Mouse (Mus musculus): ENCODE measurements at regions not wholly inside any gene's neighbourhood (a gene's known extent, or its start where the extent isn't known, plus 50 kb on each side); places are given as distances from the start of the nearest gene placed in this dataset.
A peak's percentile ranks its signal among the peaks of the same experiment; 100 is the strongest.

GRCm38 (mm10) chr3:81750164-81750563 is 182.2 kb upstream of the Ctso start:
- Histone ChIP-seq H3K4me1 (no peaks in the 10 kb centered on the region), H3K4me3 (no peak overlapping the region), H3K9ac (no peak overlapping the region), H3K9me3 (no peaks in the 10 kb centered on the region), H3K27ac (no peak overlapping the region), H3K27me3 (no peaks in the 10 kb centered on the region), H3K36me3 (no peaks in the 10 kb centered on the region), H3K4me2 (no peak overlapping the region)
- WGBS: 50% methylated on average over 1 of the region's 1 CpGs
- ATAC-seq (ENCODE audit: insufficient number of reproducible peaks, insufficient read depth, low FRiP score, low TSS enrichment, low read depth): no peak

DNA sequence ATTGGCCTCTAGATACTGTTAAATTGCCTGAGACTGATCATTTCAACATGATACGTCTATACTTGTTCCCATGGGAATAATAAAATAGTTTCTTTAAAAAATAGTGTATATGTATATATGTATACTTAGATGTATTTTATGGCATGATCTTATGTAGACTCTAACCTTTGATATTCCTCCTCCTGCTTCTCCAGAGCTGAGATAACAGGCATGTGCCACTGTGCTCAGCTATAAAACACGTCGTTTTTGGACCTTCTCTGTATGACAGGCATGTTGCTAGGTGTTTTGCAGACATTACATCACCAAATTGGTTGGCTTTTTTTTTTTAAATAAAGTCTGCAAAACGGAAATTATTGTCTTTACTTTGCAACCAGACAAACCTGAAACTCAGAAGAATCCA is 179.4 kb upstream of the Ctso start:
- H3K4me2 ChIP-seq: no peak overlapping the region
- H3K9me3 ChIP-seq: no peaks in the 10 kb centered on the region
- H3K27me3 ChIP-seq: no peaks in the 10 kb centered on the region
- no peak overlapping the region for H3K4me3 ChIP-seq
- H3K4me1 ChIP-seq: no peaks in the 10 kb centered on the region
- no peak for ATAC-seq (ENCODE audit: insufficient number of reproducible peaks, insufficient read depth, low FRiP score, low TSS enrichment, low read depth)
- no peak overlapping the region for H3K9ac ChIP-seq
- no peak overlapping the region for H3K27ac ChIP-seq
- 68% methylated on average over 4 of the region's 4 CpGs for WGBS
- H3K36me3 ChIP-seq: no peaks in the 10 kb centered on the region

DNA sequence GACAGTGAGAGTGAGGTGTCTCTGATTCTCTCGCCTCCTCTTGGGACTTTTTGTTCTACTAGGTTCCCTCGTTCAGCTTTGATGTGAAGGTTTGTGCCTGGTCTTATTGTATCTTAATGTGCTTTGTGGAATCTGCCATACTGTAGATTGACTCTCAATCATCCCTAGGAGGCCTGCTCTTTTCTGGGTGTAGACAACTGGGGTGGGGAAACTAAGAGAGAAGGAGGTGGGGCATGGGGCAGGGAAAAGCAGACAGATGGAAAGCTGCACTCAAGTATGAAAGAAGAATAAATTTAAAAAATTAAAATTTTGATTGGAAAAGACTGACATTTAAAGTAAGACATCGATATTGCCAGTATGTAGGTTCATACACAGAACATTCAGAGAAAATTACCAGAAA is 172.0 kb upstream of the Ctso start:
- no peak for ATAC-seq (ENCODE audit: insufficient number of reproducible peaks, insufficient read depth, low FRiP score, low TSS enrichment, low read depth)

GRCm38 (mm10) chr3:81760914-81761313 is 171.5 kb upstream of the Ctso start:
- no peak overlapping the region for H3K4me3 ChIP-seq
- ATAC-seq (ENCODE audit: insufficient number of reproducible peaks, insufficient read depth, low FRiP score, low TSS enrichment, low read depth): no peak
- H3K27me3 ChIP-seq: no peaks in the 10 kb centered on the region
- no peak overlapping the region for H3K9ac ChIP-seq
- H3K27ac ChIP-seq: no peak overlapping the region
- peaks cover 6% of the 10 kb centered on the region; the same call in 1 of the 2 replicates for H3K4me1 ChIP-seq
- 20% methylated on average over 2 of the region's 2 CpGs for WGBS
- H3K9me3 ChIP-seq: no peaks in the 10 kb centered on the region
- H3K36me3 ChIP-seq: no peaks in the 10 kb centered on the region
- H3K4me2 ChIP-seq: 0 out of 2 replicates have a peak overlapping the region, but pooled peaks have one; percentile 5

More for the DNA sequence above, 172.0 kb upstream of the Ctso start:
- Histone ChIP-seq H3K27me3 (no peaks in the 10 kb centered on the region), H3K4me3 (no peak overlapping the region), H3K4me1 (peaks cover 6% of the 10 kb centered on the region; the same call in 1 of the 2 replicates), H3K9ac (no peak overlapping the region), H3K27ac (no peak overlapping the region), H3K36me3 (no peaks in the 10 kb centered on the region), H3K4me2 (no peak overlapping the region), H3K9me3 (no peaks in the 10 kb centered on the region)
- WGBS: 72% methylated on average over 3 of the region's 3 CpGs

DNA sequence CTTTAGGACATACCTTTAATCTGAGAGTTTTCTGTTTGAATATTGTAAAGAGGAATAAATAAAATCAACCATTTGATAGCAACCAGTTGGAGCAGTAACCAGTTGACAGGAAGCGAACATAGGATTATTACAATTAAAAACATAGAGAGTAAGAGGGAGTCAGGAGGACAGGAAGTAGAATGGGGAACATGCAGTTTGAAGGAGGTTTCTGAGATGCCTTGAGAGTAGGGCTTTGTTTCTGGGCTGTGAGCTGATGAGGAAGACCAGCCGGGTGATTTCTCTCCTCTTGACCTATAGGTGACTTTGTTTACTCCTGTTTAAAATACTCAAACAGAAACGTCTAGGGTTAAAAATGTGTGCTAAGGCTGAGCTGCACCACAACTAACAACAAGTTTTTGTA is 160.6 kb upstream of the Ctso start:
- ATAC-seq (ENCODE audit: insufficient number of reproducible peaks, insufficient read depth, low FRiP score, low TSS enrichment, low read depth): no peak
- Histone ChIP-seq H3K27ac (no peak overlapping the region), H3K9me3 (no peaks in the 10 kb centered on the region), H3K4me2 (no peak overlapping the region), H3K4me1 (no peaks in the 10 kb centered on the region), H3K4me3 (no peak overlapping the region), H3K27me3 (no peaks in the 10 kb centered on the region), H3K36me3 (no peaks in the 10 kb centered on the region), H3K9ac (no peak overlapping the region)
- WGBS: 60% methylated on average over 3 of the region's 3 CpGs

DNA sequence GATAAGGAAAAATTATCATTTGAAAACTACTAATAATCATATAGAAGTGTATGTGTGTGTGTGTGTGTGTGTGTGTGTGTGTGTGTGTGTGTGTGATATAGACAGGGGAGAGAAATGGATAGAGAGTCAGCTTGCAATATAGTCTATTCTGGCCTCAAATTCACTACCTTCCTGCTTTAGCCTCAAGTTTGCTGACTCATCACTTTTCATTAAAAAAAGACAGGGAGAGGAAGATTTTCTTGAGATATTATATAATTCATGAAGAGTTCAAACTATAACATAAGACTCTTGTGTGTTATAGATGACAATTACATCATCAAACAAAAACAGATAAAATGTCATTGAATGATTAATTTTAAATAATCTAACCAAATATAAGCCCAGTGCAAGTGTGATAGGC is 159.4 kb upstream of the Ctso start:
- H3K9ac ChIP-seq: no peak overlapping the region
- H3K27me3 ChIP-seq: no peaks in the 10 kb centered on the region
- H3K4me2 ChIP-seq: no peak overlapping the region
- H3K4me3 ChIP-seq: no peak overlapping the region
- no peaks in the 10 kb centered on the region for H3K9me3 ChIP-seq
- no peak for ATAC-seq (ENCODE audit: insufficient number of reproducible peaks, insufficient read depth, low FRiP score, low TSS enrichment, low read depth)
- no peaks in the 10 kb centered on the region for H3K36me3 ChIP-seq
- no peaks in the 10 kb centered on the region for H3K4me1 ChIP-seq
- no peak overlapping the region for H3K27ac ChIP-seq

DNA sequence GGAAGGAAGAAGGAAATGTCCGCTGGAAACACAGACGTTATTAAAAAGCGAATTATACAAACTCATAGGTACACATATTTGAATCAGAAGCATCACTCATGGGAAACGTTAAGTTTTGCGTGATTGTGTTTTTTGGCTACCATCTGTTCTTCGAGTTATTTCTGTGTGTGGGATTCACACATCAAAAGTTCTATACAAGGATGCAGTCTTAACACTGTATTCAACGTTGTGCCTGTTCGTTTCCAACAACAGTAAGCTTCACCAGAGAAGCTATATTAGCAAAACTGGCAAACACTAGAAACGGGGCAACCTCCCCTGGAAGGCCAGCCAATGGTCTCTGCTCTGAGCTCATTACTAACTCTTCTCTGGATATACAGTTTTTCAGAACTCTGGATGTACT is 150.3 kb upstream of the Ctso start:
- Histone ChIP-seq H3K9me3 (no peaks in the 10 kb centered on the region), H3K4me2 (no peak overlapping the region), H3K9ac (no peak overlapping the region), H3K36me3 (no peaks in the 10 kb centered on the region), H3K27me3 (no peaks in the 10 kb centered on the region), H3K27ac (no peak overlapping the region), H3K4me1 (peaks cover 5% of the 10 kb centered on the region), H3K4me3 (no peak overlapping the region)
- no peak for ATAC-seq (ENCODE audit: insufficient number of reproducible peaks, insufficient read depth, low FRiP score, low TSS enrichment, low read depth)
- WGBS: 87% methylated on average over 9 of the region's 9 CpGs

- no peaks in the 10 kb centered on the region for H3K9me3 ChIP-seq
- peak overlapping the region; percentile 62; the same call in 1 of the 2 replicates for H3K27ac ChIP-seq
- H3K4me3 ChIP-seq: peak overlapping the region; percentile 31
- no peaks in the 10 kb centered on the region for H3K27me3 ChIP-seq
- H3K4me2 ChIP-seq: peak overlapping the region; percentile 59
- peak overlapping the region; percentile 23 for H3K9ac ChIP-seq
- no peaks in the 10 kb centered on the region for H3K36me3 ChIP-seq
- 12% methylated on average over 15 of the region's 15 CpGs for WGBS
- peaks cover 5% of the 10 kb centered on the region for H3K4me1 ChIP-seq
- ATAC-seq (ENCODE audit: insufficient number of reproducible peaks, insufficient read depth, low FRiP score, low TSS enrichment, low read depth): peak; percentile 72; the same call in 1 of the 2 replicates
Observed at GRCm38 (mm10) chr3:81782921-81783541, 149.4 kb upstream of the Ctso start.

GRCm38 (mm10) chr3:81788915-81789314 is 143.5 kb upstream of the Ctso start:
- Histone ChIP-seq H3K36me3 (no peaks in the 10 kb centered on the region), H3K4me3 (no peak overlapping the region), H3K9me3 (no peaks in the 10 kb centered on the region), H3K4me1 (no peaks in the 10 kb centered on the region), H3K9ac (no peak overlapping the region), H3K27me3 (no peaks in the 10 kb centered on the region), H3K4me2 (no peak overlapping the region), H3K27ac (no peak overlapping the region)
- ATAC-seq (ENCODE audit: insufficient number of reproducible peaks, insufficient read depth, low FRiP score, low TSS enrichment, low read depth): no peak
- WGBS: 69% methylated on average over 2 of the region's 2 CpGs

- H3K4me1 ChIP-seq: no peaks in the 10 kb centered on the region
- H3K36me3 ChIP-seq: no peaks in the 10 kb centered on the region
- no peaks in the 10 kb centered on the region for H3K9me3 ChIP-seq
- no peak overlapping the region for H3K4me2 ChIP-seq
- no peaks in the 10 kb centered on the region for H3K27me3 ChIP-seq
- no peak overlapping the region for H3K9ac ChIP-seq
- H3K4me3 ChIP-seq: no peak overlapping the region
- WGBS: 91% methylated on average over 6 of the region's 6 CpGs
- ATAC-seq (ENCODE audit: insufficient number of reproducible peaks, insufficient read depth, low FRiP score, low TSS enrichment, low read depth): no peak
- no peak overlapping the region for H3K27ac ChIP-seq
Observed at GRCm38 (mm10) chr3:81789664-81790063, 142.7 kb upstream of the Ctso start.

GRCm38 (mm10) chr3:81802096-81802495 is 130.3 kb upstream of the Ctso start:
- Histone ChIP-seq H3K9me3 (0 out of 2 replicates have a peak, but pooled peaks cover 2% of the 10 kb centered on the region), H3K4me2 (no peak overlapping the region), H3K36me3 (no peaks in the 10 kb centered on the region), H3K9ac (no peak overlapping the region), H3K4me1 (no peaks in the 10 kb centered on the region), H3K27me3 (no peaks in the 10 kb centered on the region), H3K4me3 (no peak overlapping the region), H3K27ac (no peak overlapping the region)
- no peak for ATAC-seq (ENCODE audit: insufficient number of reproducible peaks, insufficient read depth, low FRiP score, low TSS enrichment, low read depth)
- WGBS: 59% methylated on average over 2 of the region's 2 CpGs

DNA sequence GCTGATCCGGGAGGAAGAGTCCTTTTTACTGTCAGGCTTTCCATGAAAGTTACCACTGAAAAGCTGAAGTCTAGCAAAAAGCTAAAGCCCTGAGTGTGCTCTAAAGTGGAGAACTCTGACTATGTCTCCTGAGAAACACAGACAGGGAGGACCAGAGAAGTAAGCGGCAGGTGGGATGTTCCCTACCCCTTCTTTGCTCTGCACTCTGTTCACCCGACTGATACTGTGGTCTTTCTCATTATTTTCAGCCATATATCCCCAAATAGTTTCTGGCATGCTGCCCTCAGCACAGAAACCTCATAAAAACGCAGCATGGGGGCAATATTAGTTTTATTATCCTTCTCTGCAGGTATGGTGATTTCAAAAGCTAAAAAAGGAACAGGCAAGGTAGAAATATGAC is 126.7 kb upstream of the Ctso start:
- H3K4me3 ChIP-seq: no peak overlapping the region
- H3K4me2 ChIP-seq: no peak overlapping the region
- H3K36me3 ChIP-seq: no peaks in the 10 kb centered on the region
- ATAC-seq (ENCODE audit: insufficient number of reproducible peaks, insufficient read depth, low FRiP score, low TSS enrichment, low read depth): no peak
- H3K4me1 ChIP-seq: no peaks in the 10 kb centered on the region
- no peak overlapping the region for H3K9ac ChIP-seq
- no peaks in the 10 kb centered on the region for H3K9me3 ChIP-seq
- WGBS: 69% methylated on average over 4 of the region's 4 CpGs
- no peak overlapping the region for H3K27ac ChIP-seq
- H3K27me3 ChIP-seq: no peaks in the 10 kb centered on the region

Measured in embryonic facial prominence, embryonic 13.5 days (tissue).